Mouse (Mus musculus) forebrain, embryonic 14.5 days (tissue): ENCODE data around the gene Taf7l. TPM values are rescaled to one million over a fixed set of nuclear protein-coding genes. Genes with fewer than 3 reads are reported as not detected.

Experiments
- ATAC-seq: fragments of 200-750 bp; cut with Nextera tagmentation; 2 replicates; pipeline ENCODE4 v1.8.0; 2017; ENCODE audit warnings: mild to moderate bottlenecking, moderate library complexity
- DNase-seq: peaks from one replicate; pipeline ENCODE4 v3.0.0-alpha.2; 2015; ENCODE audit warnings: low spot score
- H3K27ac ChIP-seq: fragments of 300-500 bp; sonication (generic); 2 replicates; pipeline ENCODE4 v1.5.1; 2014; ENCODE audit warnings: low read depth, mild to moderate bottlenecking, control low read depth, low read length, moderate library complexity
- H3K27me3 ChIP-seq: fragments of 300-500 bp; sonication (generic); replicated peaks from 2 replicates; pipeline ENCODE4 v1.6.1; 2014; ENCODE audit warnings: low read length, control low read depth, mixed read lengths; ENCODE audit not compliant: control insufficient read depth, insufficient read depth
- H3K36me3 ChIP-seq: fragments of 300-500 bp; sonication (generic); 2 replicates; pipeline ENCODE4 v1.6.1; 2014; ENCODE audit warnings: low read length, control low read depth; ENCODE audit not compliant: control insufficient read depth, insufficient read depth
- H3K4me1 ChIP-seq: fragments of 300-500 bp; sonication (generic); 2 replicates; pipeline ENCODE4 v1.6.1; 2014; ENCODE audit warnings: antibody characterized with exemption, low read length, control low read depth; ENCODE audit not compliant: control insufficient read depth, insufficient read depth
- H3K4me2 ChIP-seq: fragments of 300-500 bp; sonication (generic); 2 replicates; pipeline ENCODE4 v1.6.1; 2014; ENCODE audit warnings: mild to moderate bottlenecking, control low read depth, low read length
- H3K4me3 ChIP-seq: fragments of 300-500 bp; sonication (generic); 2 replicates; pipeline ENCODE4 v1.5.1; 2014; ENCODE audit warnings: low read depth, low read length, control low read depth
- H3K9ac ChIP-seq: fragments of 300-500 bp; sonication (generic); 2 replicates; pipeline ENCODE4 v1.6.1; 2014; ENCODE audit warnings: mild to moderate bottlenecking, low read length, control low read depth, moderate library complexity
- H3K9me3 ChIP-seq: fragments of 300-500 bp; sonication (generic); replicated peaks from 2 replicates; pipeline ENCODE4 v1.6.1; 2016; ENCODE audit warnings: low read length, control low read depth, mixed read lengths; ENCODE audit not compliant: control insufficient read depth
- WGBS: fragments of 180-500 bp; shearing (Covaris S2); extraction: QIAGEN DNeasy Blood & Tissue Kit; methylation state at CpG from one replicate; pipeline ENCODE4 v1.1.7; 2014; 5-methylcytosine and 5-hydroxymethylcytosine counted together
- polyA plus RNA-seq: library from polyadenylated mRNA; unstranded; fragments of >200 nt; fragmentation: Nextera tagmentation; extraction: Ambion mirVana; gene quantifications from 2 replicates; pipeline ENCODE4 v1.2.1, GENCODE M21; 2014

Taf7l gene
- polyA plus RNA-seq: 0.09 TPM in 1 of 2 replicates, not detected in the other

GRCm38 (mm10) chrX:134476290-134476689 is at the start of gene Taf7l:
Gene Taf7l (minus strand): TSS chrX:134476490.
- ATAC-seq (no peak), DNase-seq (no peak)
- 89% methylated on average over 25 of the region's 25 CpGs for WGBS
- no peak within 1 kb of the TSS for H3K27ac ChIP-seq
- H3K9me3 ChIP-seq: 0 out of 2 replicates have a peak, but pooled peaks cover 3% of the 10 kb centered on the region
- H3K4me1 ChIP-seq: no peaks in the 10 kb centered on the region
- H3K36me3 ChIP-seq: no peaks in the 10 kb centered on the region
- H3K4me2 ChIP-seq: no peak within 1 kb of the TSS
- H3K9ac ChIP-seq: no peak within 1 kb of the TSS
- H3K27me3 ChIP-seq: no peaks in the 10 kb centered on the region
- no peak within 1 kb of the TSS for H3K4me3 ChIP-seq

DNA sequence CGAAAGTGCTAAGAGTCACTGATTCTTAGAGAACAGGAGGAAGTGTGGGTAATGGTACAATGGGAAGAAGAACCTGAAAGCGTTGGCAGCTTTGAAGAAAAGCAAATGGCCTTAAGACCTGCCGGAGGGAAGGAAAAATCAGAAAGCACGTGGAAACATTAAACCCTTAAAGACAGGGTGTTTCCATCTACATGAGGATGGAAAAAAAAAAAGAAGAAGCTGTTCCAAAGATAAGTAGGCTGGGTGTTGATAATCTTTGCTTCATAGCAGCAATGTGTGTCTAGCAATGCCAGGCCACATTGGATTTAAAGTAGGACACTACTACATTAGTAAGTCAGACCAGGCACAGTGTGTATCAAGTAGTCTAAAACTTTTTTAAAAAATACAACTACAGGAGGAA is 49.0 kb upstream of the Taf7l start:
- Histone ChIP-seq H3K4me1 (no peaks in the 10 kb centered on the region), H3K27ac (no peak overlapping the region), H3K4me2 (no peak overlapping the region), H3K27me3 (no peaks in the 10 kb centered on the region), H3K9me3 (no peaks in the 10 kb centered on the region), H3K4me3 (no peak overlapping the region), H3K36me3 (no peaks in the 10 kb centered on the region), H3K9ac (no peak overlapping the region)
- ATAC-seq: no peak
- WGBS: 77% methylated on average over 4 of the region's 4 CpGs
- DNase-seq: no peak

- no peak overlapping the region for H3K4me2 ChIP-seq
- no peak overlapping the region for H3K9ac ChIP-seq
- 77% methylated on average over 4 of the region's 4 CpGs for WGBS
- H3K27ac ChIP-seq: no peak overlapping the region
- H3K9me3 ChIP-seq: no peaks in the 10 kb centered on the region
- ATAC-seq: no peak
- no peak overlapping the region for H3K4me3 ChIP-seq
- no peaks in the 10 kb centered on the region for H3K4me1 ChIP-seq
- H3K27me3 ChIP-seq: no peaks in the 10 kb centered on the region
- no peaks in the 10 kb centered on the region for H3K36me3 ChIP-seq
- DNase-seq: no peak
Observed at GRCm38 (mm10) chrX:134523772-134524171, 47.5 kb upstream of the Taf7l start.

DNA sequence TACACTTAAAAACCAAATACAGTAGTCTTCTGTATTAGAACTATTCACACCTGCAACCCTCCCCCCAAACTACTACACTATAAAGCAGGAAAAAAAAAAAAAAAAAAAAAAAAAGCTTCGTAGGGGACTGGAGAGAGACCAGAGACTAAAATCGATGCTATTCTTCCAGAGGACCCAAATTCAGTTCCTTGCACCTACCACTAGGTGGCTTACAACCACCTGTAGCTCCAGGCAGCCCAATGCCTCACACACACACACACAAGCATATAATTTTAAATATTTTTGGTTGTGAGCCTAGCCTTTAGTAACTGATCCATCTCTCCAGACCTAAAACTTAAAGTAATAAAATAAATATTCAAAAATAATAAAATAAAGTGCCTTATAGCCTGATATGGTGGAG is 33.2 kb upstream of the Taf7l start:
- Histone ChIP-seq H3K4me1 (no peaks in the 10 kb centered on the region), H3K27me3 (no peaks in the 10 kb centered on the region), H3K4me3 (no peak overlapping the region), H3K27ac (no peak overlapping the region), H3K9ac (no peak overlapping the region), H3K4me2 (no peak overlapping the region), H3K9me3 (no peaks in the 10 kb centered on the region), H3K36me3 (no peaks in the 10 kb centered on the region)
- WGBS: 38% methylated on average over 2 of the region's 2 CpGs
- DNase-seq (peak; percentile 18), ATAC-seq (no peak)

- no peak overlapping the region for H3K9ac ChIP-seq
- no peaks in the 10 kb centered on the region for H3K27me3 ChIP-seq
- H3K27ac ChIP-seq: no peak overlapping the region
- WGBS: 76% methylated on average over 6 of the region's 6 CpGs
- H3K4me2 ChIP-seq: no peak overlapping the region
- no peak for DNase-seq
- no peak for ATAC-seq
- no peak overlapping the region for H3K4me3 ChIP-seq
- H3K4me1 ChIP-seq: no peaks in the 10 kb centered on the region
- no peaks in the 10 kb centered on the region for H3K36me3 ChIP-seq
- H3K9me3 ChIP-seq: no peaks in the 10 kb centered on the region
Observed at GRCm38 (mm10) chrX:134507977-134508376, 31.7 kb upstream of the Taf7l start.

- Histone ChIP-seq H3K27me3 (no peaks in the 10 kb centered on the region), H3K4me3 (no peak overlapping the region), H3K4me2 (no peak overlapping the region), H3K27ac (no peak overlapping the region), H3K9me3 (no peaks in the 10 kb centered on the region), H3K9ac (no peak overlapping the region), H3K4me1 (no peaks in the 10 kb centered on the region), H3K36me3 (no peaks in the 10 kb centered on the region)
- WGBS: 83% methylated on average over 8 of the region's 8 CpGs
- ATAC-seq (no peak), DNase-seq (no peak)
Observed at GRCm38 (mm10) chrX:134500651-134501050, 24.4 kb upstream of the Taf7l start.

- ATAC-seq (no peak), DNase-seq (no peak)
- no peak overlapping the region for H3K4me3 ChIP-seq
- no peaks in the 10 kb centered on the region for H3K9me3 ChIP-seq
- no peak overlapping the region for H3K9ac ChIP-seq
- H3K4me1 ChIP-seq: no peaks in the 10 kb centered on the region
- no peak overlapping the region for H3K4me2 ChIP-seq
- WGBS: 62% methylated on average over 3 of the region's 3 CpGs
- H3K27ac ChIP-seq: no peak overlapping the region
- no peaks in the 10 kb centered on the region for H3K27me3 ChIP-seq
- no peaks in the 10 kb centered on the region for H3K36me3 ChIP-seq
Observed at GRCm38 (mm10) chrX:134481720-134482119, 5.4 kb upstream of the Taf7l start.

DNA sequence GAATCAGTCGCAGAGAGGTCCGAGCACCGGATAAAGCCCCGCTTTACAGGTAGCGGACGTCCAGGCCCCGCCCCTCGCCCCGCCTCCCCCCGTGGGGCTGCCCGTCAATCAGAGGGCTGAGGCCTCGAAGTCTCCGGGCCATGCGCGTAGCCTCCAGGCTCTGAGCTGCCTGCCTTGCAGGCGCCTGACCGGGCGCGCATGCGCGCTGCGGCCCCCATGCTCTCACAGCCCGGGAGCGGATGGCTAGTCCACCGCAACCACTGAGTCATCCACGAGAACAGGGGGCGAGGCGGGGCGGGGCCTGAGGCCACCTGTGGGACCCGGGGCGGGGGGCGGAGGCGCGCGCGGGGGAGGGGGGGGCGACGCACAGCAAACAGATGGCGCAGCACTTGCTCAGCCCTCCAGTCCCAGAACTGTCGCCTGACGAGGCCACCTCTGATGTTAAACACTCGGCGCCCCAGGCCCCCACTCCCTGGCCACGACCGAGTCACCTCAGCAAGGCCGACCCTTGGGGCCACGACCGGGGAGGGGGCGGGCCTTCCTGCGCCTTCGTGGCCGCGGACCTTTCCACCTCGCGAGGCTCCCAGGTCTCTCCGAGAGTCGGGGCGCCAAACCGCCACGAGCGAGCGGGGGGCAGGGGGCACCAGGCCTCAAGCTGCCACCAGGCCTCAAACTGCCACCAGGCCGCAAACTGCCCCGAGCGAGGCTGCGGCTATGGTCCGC is 1.1 kb downstream of the Taf7l start:
- 81% methylated on average over 59 of the region's 67 CpGs for WGBS
- Histone ChIP-seq H3K36me3 (no peaks in the 10 kb centered on the region), H3K9me3 (0 out of 2 replicates have a peak, but pooled peaks cover 3% of the 10 kb centered on the region), H3K4me3 (no peak overlapping the region), H3K4me1 (no peaks in the 10 kb centered on the region), H3K9ac (no peak overlapping the region), H3K27me3 (no peaks in the 10 kb centered on the region), H3K4me2 (no peak overlapping the region), H3K27ac (no peak overlapping the region)
- peak; percentile 20; the same call in 1 of the 2 replicates for ATAC-seq
- DNase-seq: no peak

DNA sequence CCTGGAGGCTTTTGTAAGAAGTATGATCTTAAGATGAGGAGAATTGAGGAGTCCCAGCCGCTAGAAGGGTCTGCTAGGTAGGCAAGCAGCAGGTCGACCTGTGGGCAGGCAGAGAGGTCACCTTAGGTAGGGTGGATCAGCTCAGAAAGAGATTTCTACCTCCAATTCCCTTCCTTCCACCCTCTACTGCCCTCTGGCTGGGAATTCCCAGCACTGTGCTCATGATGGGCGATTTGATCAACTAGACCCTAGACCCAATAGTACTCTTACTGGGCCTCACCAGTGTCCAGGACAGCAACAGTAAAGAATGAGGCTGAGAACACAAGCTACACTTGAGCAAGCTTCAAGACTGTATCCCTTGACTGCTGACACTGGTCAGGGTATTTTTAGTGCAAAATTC is 49.0 kb downstream of the Taf7l start:
- H3K27me3 ChIP-seq: no peaks in the 10 kb centered on the region
- H3K36me3 ChIP-seq: no peaks in the 10 kb centered on the region
- no peak overlapping the region for H3K4me3 ChIP-seq
- no peak for DNase-seq
- ATAC-seq: no peak
- H3K4me1 ChIP-seq: no peaks in the 10 kb centered on the region
- H3K4me2 ChIP-seq: no peak overlapping the region
- no peak overlapping the region for H3K27ac ChIP-seq
- 61% methylated on average over 3 of the region's 3 CpGs for WGBS
- no peaks in the 10 kb centered on the region for H3K9me3 ChIP-seq
- H3K9ac ChIP-seq: no peak overlapping the region
